Mouse (Mus musculus) megakaryocyte, embryonic 14.5 days (primary cell): ENCODE results near the gene Spata5. TPM values are rescaled to one million over a fixed set of nuclear protein-coding genes. Genes with fewer than 3 reads are reported as not detected.

Experiments used
- H3K27me3 ChIP-seq: replicated peaks from 2 replicates; pipeline ENCODE3; 2012; ENCODE audit warnings: inconsistent platforms
- H3K36me3 ChIP-seq: replicated peaks from 2 replicates; pipeline ENCODE3; 2012; ENCODE audit warnings: low read length, inconsistent platforms, mixed read lengths
- H3K4me1 ChIP-seq: 2 replicates; pipeline ENCODE4 v1.6.1; 2012; ENCODE audit warnings: inconsistent platforms
- H3K4me3 ChIP-seq: replicated peaks from 2 replicates; pipeline ENCODE3; 2012; ENCODE audit warnings: moderate library complexity, mild to moderate bottlenecking, inconsistent platforms
- H3K9me3 ChIP-seq: 2 replicates; pipeline ENCODE4 v1.6.1; 2012; ENCODE audit warnings: inconsistent platforms
- FLI1 ChIP-seq: IDR thresholded peaks from 2 replicates; pipeline ENCODE4 v1.6.1; 2012; ENCODE audit warnings: low read length, inconsistent platforms, mixed read lengths
- GATA1 ChIP-seq: IDR thresholded peaks from 3 replicates; pipeline ENCODE4 v1.6.1; 2012; ENCODE audit warnings: mixed read lengths, low read length, inconsistent platforms, borderline replicate concordance
- polyA plus RNA-seq: library from polyadenylated mRNA; stranded (reverse); fragments of >175 nt; gene quantifications from 2 replicates; pipeline ENCODE4 v1.2.3, GENCODE M21; 2012; ENCODE audit warnings: low replicate concordance; ENCODE audit not compliant: insufficient read depth

Spata5 gene
- polyA plus RNA-seq, 1 experiment: 3.3 TPM

- Histone ChIP-seq H3K27me3 (no peaks in the 10 kb centered on the region), H3K4me3 (no peak overlapping the region), H3K36me3 (peaks cover 16% of the 10 kb centered on the region), H3K9me3 (no peaks in the 10 kb centered on the region), H3K4me1 (peaks cover 37% of the 10 kb centered on the region)
- TF ChIP-seq FLI1 (no peak), GATA1 (no peak)
Observed at GRCm38 (mm10) chr3:37546351-37546750, 126.7 kb downstream of the Spata5 start.

GRCm38 (mm10) chr3:37550190-37550589 lies 130.5 kb downstream of the Spata5 start:
- TF ChIP-seq FLI1: no peak
- TF ChIP-seq GATA1: no peak
- H3K27me3 ChIP-seq: no peaks in the 10 kb centered on the region
- H3K4me1 ChIP-seq: peaks cover 63% of the 10 kb centered on the region
- H3K9me3 ChIP-seq: no peaks in the 10 kb centered on the region
- no peak overlapping the region for H3K4me3 ChIP-seq
- H3K36me3 ChIP-seq: peaks cover 8% of the 10 kb centered on the region

- H3K27me3 ChIP-seq: no peaks in the 10 kb centered on the region
- no peaks in the 10 kb centered on the region for H3K9me3 ChIP-seq
- H3K36me3 ChIP-seq: peaks cover 8% of the 10 kb centered on the region
- no peak overlapping the region for H3K4me3 ChIP-seq
- H3K4me1 ChIP-seq: peaks cover 65% of the 10 kb centered on the region
- no peak for TF ChIP-seq GATA1
- TF ChIP-seq FLI1: no peak
Observed at GRCm38 (mm10) chr3:37550594-37550993, 130.9 kb downstream of the Spata5 start.

- Histone ChIP-seq H3K36me3 (peaks cover 2% of the 10 kb centered on the region), H3K27me3 (no peaks in the 10 kb centered on the region), H3K4me1 (peaks cover 74% of the 10 kb centered on the region), H3K9me3 (no peaks in the 10 kb centered on the region), H3K4me3 (no peak overlapping the region)
- TF ChIP-seq GATA1 (no peak), FLI1 (no peak)
Observed at GRCm38 (mm10) chr3:37551486-37551885, 131.8 kb downstream of the Spata5 start.

- Histone ChIP-seq H3K4me3 (no peak overlapping the region), H3K9me3 (no peaks in the 10 kb centered on the region), H3K4me1 (peaks cover 79% of the 10 kb centered on the region), H3K36me3 (peaks cover 2% of the 10 kb centered on the region), H3K27me3 (no peaks in the 10 kb centered on the region)
- no peak for TF ChIP-seq FLI1
- TF ChIP-seq GATA1: no peak
Observed at GRCm38 (mm10) chr3:37552244-37552643, 132.5 kb downstream of the Spata5 start.

- no peak; the same call in 2 of the 3 replicates for TF ChIP-seq GATA1
- no peak for TF ChIP-seq FLI1
- peaks cover 88% of the 10 kb centered on the region for H3K4me1 ChIP-seq
Observed at GRCm38 (mm10) chr3:37553371-37554033, 133.8 kb downstream of the Spata5 start.

GRCm38 (mm10) chr3:37556412-37557113 lies 136.9 kb downstream of the Spata5 start:
- TF ChIP-seq FLI1 (no peak), GATA1 (no peak)
- H3K4me1 ChIP-seq: peaks cover 88% of the 10 kb centered on the region
- peaks cover 4% of the 10 kb centered on the region for H3K36me3 ChIP-seq

More at GRCm38 (mm10) chr3:37553371-37554033, 133.8 kb downstream of the Spata5 start:
- Histone ChIP-seq H3K27me3 (no peaks in the 10 kb centered on the region), H3K9me3 (no peaks in the 10 kb centered on the region), H3K4me3 (no peak overlapping the region), H3K36me3 (peaks cover 2% of the 10 kb centered on the region)

GRCm38 (mm10) chr3:37557741-37558479 lies 138.2 kb downstream of the Spata5 start:
- Histone ChIP-seq H3K36me3 (peaks cover 4% of the 10 kb centered on the region), H3K9me3 (no peaks in the 10 kb centered on the region), H3K27me3 (no peaks in the 10 kb centered on the region), H3K4me3 (peak overlapping the region; percentile 73), H3K4me1 (peaks cover 83% of the 10 kb centered on the region)
- TF ChIP-seq FLI1 (no peak), GATA1 (peak; percentile 46; the same call in 2 of the 3 replicates)

More at GRCm38 (mm10) chr3:37556412-37557113, 136.9 kb downstream of the Spata5 start:
- Histone ChIP-seq H3K9me3 (no peaks in the 10 kb centered on the region), H3K4me3 (peak overlapping the region; percentile 74), H3K27me3 (no peaks in the 10 kb centered on the region)

- peaks cover 4% of the 10 kb centered on the region for H3K36me3 ChIP-seq
- TF ChIP-seq FLI1 (no peak), GATA1 (no peak)
- H3K4me1 ChIP-seq: peaks cover 83% of the 10 kb centered on the region
- no peak overlapping the region for H3K4me3 ChIP-seq
- H3K9me3 ChIP-seq: no peaks in the 10 kb centered on the region
- no peaks in the 10 kb centered on the region for H3K27me3 ChIP-seq
Observed at GRCm38 (mm10) chr3:37559339-37559738, 139.6 kb downstream of the Spata5 start.
